Mouse (Mus musculus) Patski (cell line): ENCODE results near the gene Tmigd3. TPM values are rescaled to one million over a fixed set of nuclear protein-coding genes. Genes with fewer than 3 reads are reported as not detected.
A peak's percentile ranks its signal among the peaks of the same experiment; 100 is the strongest.

Experiments used
- ATAC-seq: fragments of 100-300 bp; one replicate; pipeline ENCODE4 v1.8.0; 2021
- CTCF ChIA-PET: fragments of 350-600 bp; sonication (Branson Sonifier 250); formaldehyde crosslinking; loops from one replicate; lab custom pipeline; 2022; ENCODE audit warnings: inconsistent platforms; lab: Charles Lee
- POLR2A ChIA-PET: fragments of 350-600 bp; sonication (Branson Sonifier 250); formaldehyde crosslinking; loops from one replicate; lab custom pipeline; 2022; ENCODE audit warnings: antibody characterized with exemption, inconsistent platforms; lab: Charles Lee
- DNase-seq: peaks from one replicate; pipeline ENCODE4 v3.0.0-alpha.2; 2011; ENCODE audit warnings: low read depth, low spot score
- H3K27me3 ChIP-seq: fragments of 371-371 bp; one replicate; pipeline ENCODE4 v1.5.1; 2021
- CTCF ChIP-seq: fragments of 100-300 bp; IDR thresholded peaks from one replicate; pipeline ENCODE4 v1.5.1; 2021
- in situ Hi-C: fragments of 300-500 bp; cut with MboI; formaldehyde crosslinking; loops from 3 replicates; pipeline ENCODE4 v1.11.1; 2018; ENCODE audit warnings: low pct_unique_long_range_greater_than_20kb, mixed read lengths
- polyA plus RNA-seq: library from polyadenylated mRNA; unstranded; gene quantifications from one replicate; pipeline ENCODE4 v1.2.3, GENCODE M21; 2021

Gene Tmigd3
- polyA plus RNA-seq, 1 experiment from 2014 or later, result not detected

DNA sequence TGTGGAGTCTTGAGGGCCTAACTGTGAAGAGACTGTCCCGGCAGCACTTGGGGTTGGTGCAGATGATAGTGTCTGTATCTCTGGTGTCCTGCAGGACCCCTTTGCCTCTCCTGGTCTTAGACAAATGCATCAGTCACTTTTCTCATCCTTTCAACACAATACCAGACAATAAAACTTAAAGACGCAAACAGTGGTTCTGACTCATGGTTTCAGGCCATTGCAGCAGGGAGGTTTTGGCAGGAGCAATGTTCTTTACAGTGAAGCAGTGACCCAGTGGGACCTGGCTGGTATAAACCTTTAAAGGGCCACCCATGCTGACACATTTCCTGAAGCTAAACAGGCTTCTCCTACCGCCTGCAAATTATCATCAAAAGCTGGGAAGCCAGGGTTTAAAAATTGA is 20.4 kb downstream of the Tmigd3 start:
- CTCF ChIA-PET, result interaction anchor here (0.7 to 1.0 kb wide), 2 partner anchors 9 to 1267 kb away, joined by 3 read pairs; no protein-coding TSS in a partner anchor
- DNase-seq (no peak), ATAC-seq (no peak)
- in situ Hi-C loops, result no loop called here
- peaks cover 5% of the 10 kb centered on the region for H3K27me3 ChIP-seq
- POLR2A ChIA-PET, result interaction anchor here (0.7 kb wide), 1 partner anchor 212 kb away, joined by 7 read pairs; no protein-coding TSS in a partner anchor
- TF ChIP-seq CTCF, result no peak

- H3K27me3 ChIP-seq, result peaks cover 2% of the 10 kb centered on the region
- no peak for DNase-seq
- TF ChIP-seq CTCF, result no peak
- ChIA-PET CTCF (interaction anchor here (0.7 kb wide), 1 partner anchor 1266 kb away, joined by 3 read pairs; no protein-coding TSS in a partner anchor), POLR2A (interaction anchor here (0.7 kb wide), 2 partner anchors 213 to 381 kb away, joined by 3 to 7 read pairs; no protein-coding TSS in a partner anchor)
- no peak for ATAC-seq
- in situ Hi-C loops, result no loop called here
These were observed 21.3 kb downstream of the Tmigd3 start for GRCm38 (mm10) chr3:105891760-105892571.

GRCm38 (mm10) chr3:105892572-105893495 is 22.1 kb downstream of the Tmigd3 start:
- H3K27me3 ChIP-seq, result no peaks in the 10 kb centered on the region
- DNase-seq (no peak), ATAC-seq (no peak)
- no peak for TF ChIP-seq CTCF
- in situ Hi-C loops, result no loop called here
- CTCF ChIA-PET, result interaction anchor here (1.0 kb wide), 1 partner anchor 606 kb away, joined by 3 read pairs; no protein-coding TSS in a partner anchor
- POLR2A ChIA-PET, result interaction anchor here (0.7 kb wide), 2 partner anchors 253 to 380 kb away, joined by 3 to 5 read pairs; no protein-coding TSS in a partner anchor

DNA sequence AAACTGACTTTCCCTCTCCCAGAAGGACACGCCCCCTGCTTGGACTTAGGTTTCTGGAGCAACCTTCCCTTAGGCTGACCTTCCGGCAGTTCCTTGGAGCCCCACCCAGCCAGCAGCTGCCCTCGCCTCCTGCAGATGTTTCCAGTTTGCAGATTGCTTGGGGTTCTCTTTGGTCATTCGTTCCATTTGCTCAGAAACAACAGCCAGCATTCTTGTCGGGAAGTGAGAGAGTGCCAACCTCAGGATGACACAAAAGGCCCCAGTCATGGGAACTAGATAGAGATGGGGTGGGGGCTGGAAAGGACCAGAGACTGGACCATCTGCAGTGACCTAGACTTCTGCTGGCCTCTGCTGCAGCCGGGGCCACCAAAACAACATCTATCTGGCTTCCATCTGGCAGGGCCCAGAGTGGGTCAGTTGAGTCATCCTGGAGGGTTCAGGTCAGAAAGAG is 23.3 kb downstream of the Tmigd3 start:
- DNase-seq (no peak), ATAC-seq (no peak)
- CTCF ChIA-PET, result interaction anchor here (0.9 kb wide), 1 partner anchor 169 kb away, joined by 3 read pairs; no protein-coding TSS in a partner anchor
- H3K27me3 ChIP-seq, result no peaks in the 10 kb centered on the region
- in situ Hi-C loops, result no loop called here
- no peak for TF ChIP-seq CTCF
- POLR2A ChIA-PET, result no interaction called here

DNA sequence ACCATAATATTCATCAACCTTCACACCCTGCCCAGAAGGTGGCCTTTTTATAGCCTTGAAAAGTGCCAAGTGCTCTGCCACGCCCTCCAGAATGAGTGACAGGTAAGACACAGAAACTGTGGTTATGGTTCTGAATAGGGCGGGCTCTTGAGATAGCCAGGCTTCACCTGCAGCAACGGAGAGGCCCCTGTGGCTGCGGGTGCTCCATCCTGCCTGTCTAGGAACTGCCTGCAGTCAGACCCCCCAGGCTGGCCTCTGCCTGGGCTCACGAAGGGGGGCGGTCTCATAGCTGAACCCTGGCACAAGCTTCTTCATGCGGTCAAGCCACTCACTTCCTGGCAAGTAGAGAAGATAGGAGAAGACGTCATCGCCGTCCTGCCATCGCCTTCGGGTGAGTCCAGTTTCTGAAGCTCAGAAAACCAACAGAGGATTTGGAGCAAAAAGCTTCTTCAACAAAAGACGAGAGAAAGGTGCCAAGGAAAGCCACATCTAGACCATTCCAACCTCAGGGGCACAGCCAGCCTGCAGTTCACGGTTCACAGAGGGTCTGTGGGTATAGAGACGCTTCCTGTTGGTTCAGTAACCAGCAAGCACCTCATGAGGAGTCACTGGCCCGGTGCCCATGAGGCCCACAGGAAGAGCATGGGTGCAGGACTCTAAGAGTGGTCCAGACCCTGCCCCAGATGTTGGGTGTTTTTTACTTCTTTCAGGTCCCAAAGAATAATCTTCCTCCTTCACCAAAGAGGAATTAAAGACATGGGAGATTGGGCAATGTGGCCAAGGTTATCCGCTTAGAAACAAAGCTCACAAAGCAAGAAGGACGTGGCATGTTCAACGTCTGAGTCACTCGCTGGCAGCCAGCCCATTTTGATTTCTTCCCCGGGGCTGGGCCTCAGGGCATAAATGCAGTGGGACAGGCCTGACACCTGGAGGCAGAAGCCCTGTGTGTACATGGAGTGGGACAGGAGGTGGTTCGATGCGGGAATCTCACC is 24.2 kb downstream of the Tmigd3 start:
- TF ChIP-seq CTCF, result no peak
- peak; percentile 63 for DNase-seq
- ChIA-PET POLR2A (no interaction called here), CTCF (interaction anchor here (0.9 to 3.6 kb wide), 5 partner anchors 68 to 221 kb away, joined by 3 to 18 read pairs (median 3); no protein-coding TSS in a partner anchor)
- ATAC-seq, result peak; percentile 36
- in situ Hi-C loops, result loop anchor here (5.0 kb wide), 1 partner anchor 213 kb away; no protein-coding TSS in a partner anchor
- H3K27me3 ChIP-seq, result no peaks in the 10 kb centered on the region

- DNase-seq (no peak), ATAC-seq (no peak)
- H3K27me3 ChIP-seq, result no peaks in the 10 kb centered on the region
- in situ Hi-C loops, result loop anchor here (5.0 kb wide), 1 partner anchor 215 kb away; no protein-coding TSS in a partner anchor
- TF ChIP-seq CTCF, result peak; percentile 11
- ChIA-PET CTCF (interaction anchor here (1.9 to 3.6 kb wide), 2 partner anchors 70 to 223 kb away, joined by 5 to 18 read pairs; no protein-coding TSS in a partner anchor), POLR2A (no interaction called here)
These were observed 26.1 kb downstream of the Tmigd3 start for GRCm38 (mm10) chr3:105896811-105897210.

GRCm38 (mm10) chr3:105898325-105898724 is 27.6 kb downstream of the Tmigd3 start:
- ChIA-PET POLR2A (no interaction called here), CTCF (interaction anchor here (1.6 to 3.6 kb wide), 2 partner anchors 15 to 224 kb away, joined by 3 to 18 read pairs; no protein-coding TSS in a partner anchor)
- no peak for ATAC-seq
- in situ Hi-C loops, result loop anchor here (5.0 kb wide), 1 partner anchor 216 kb away; no protein-coding TSS in a partner anchor
- H3K27me3 ChIP-seq, result no peaks in the 10 kb centered on the region
- TF ChIP-seq CTCF, result no peak
- no peak for DNase-seq

DNA sequence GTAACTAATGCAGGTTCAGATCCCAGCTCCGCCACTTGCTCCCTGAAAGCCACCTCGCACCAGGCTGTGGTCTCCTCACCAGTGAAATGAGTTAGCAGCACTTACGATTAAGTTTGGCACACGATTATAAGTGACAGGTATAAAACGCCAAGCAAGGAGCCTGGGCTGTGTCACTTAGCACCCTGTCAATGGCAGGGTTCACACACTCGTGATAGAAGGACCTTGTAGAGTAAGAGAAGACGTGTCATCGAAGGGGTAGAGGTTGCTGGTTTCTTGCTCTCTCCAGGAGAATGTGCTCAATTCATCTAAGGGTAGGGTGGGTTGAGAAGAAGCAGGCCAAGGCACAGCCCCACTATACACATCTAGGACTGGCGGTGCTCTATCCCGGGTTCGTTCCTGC is 28.2 kb downstream of the Tmigd3 start:
- ATAC-seq, result no peak
- H3K27me3 ChIP-seq, result no peaks in the 10 kb centered on the region
- ChIA-PET POLR2A (no interaction called here), CTCF (no interaction called here)
- no peak for DNase-seq
- TF ChIP-seq CTCF, result no peak
- in situ Hi-C loops, result loop anchor here (5.0 kb wide), 1 partner anchor 217 kb away; no protein-coding TSS in a partner anchor
